Mouse (Mus musculus): Measurements from ENCODE around the gene Lypd5. TPM values are rescaled to one million over a fixed set of nuclear protein-coding genes. Genes with fewer than 3 reads are reported as not detected.

The Lypd5 gene
- polyA plus RNA-seq, 1 experiment, result not detected

DNA sequence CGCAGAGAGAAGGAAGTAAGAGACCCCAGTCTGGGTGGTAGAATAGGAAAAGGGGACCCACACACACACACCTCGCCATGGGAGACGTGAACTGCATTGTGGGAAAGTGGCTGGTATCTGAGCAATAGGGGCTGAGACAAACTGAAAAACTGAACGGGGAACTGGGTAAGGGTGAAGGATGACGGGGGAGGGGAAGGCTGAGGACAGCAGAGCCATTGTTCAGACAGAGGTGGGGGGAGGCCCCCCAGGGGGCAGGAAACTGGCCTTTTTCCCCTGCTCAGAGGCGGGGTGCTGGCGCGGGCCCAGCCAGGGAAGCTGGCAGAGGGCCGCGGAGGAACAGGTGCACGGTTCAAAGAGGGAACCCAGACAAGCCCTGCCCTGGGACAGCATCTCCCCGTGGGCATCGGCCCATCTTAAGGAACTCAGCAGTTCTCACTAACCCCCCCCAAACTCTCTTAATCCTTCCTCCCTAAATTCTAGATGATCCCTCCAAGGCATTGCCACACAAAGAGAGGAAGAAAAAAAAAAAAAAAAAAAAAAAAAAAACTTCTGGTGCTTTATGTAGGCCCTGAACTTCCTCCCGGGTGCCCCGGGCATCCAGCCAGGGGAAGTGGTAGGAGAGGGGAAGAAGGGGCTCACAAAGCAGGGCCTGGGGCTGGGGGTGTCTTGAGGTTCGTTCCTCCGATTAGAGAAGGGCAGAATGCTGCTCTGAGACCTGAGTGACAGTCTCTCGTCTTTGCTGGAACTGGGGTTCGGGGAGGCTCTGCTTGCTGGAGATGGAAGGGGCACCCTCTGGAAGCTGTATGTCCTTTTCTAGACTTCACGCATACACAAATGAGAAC, 24.8 kb downstream of the Lypd5 start:
- Histone ChIP-seq H3K36me3 (ENCODE audit: control insufficient read depth, insufficient read depth) (peaks cover 24% of the 10 kb centered on the region), H3K79me2 (ENCODE audit: control insufficient read depth, insufficient read depth) (peaks cover 74% of the 10 kb centered on the region), H3K79me3 (ENCODE audit: low read depth) (peaks cover 38% of the 10 kb centered on the region), H3ac (ENCODE audit: control insufficient read depth, insufficient read length, low read depth) (no peak overlapping the region), H3K4me3 (ENCODE audit: insufficient read depth, poor library complexity, severe bottlenecking) (no peak overlapping the region), H3K27me3 (ENCODE audit: control insufficient read depth, insufficient read depth, insufficient read length) (no peaks in the 10 kb centered on the region)
- TF ChIP-seq FOSL1 (IDR thresholded peaks at IDR 0.05; ENCODE audit: insufficient read depth, low read length, poor library complexity, severe bottlenecking), result no peak
- TF ChIP-seq CTCF (IDR thresholded peaks at IDR 0.05; ENCODE audit: control insufficient read depth, insufficient read depth, insufficient read length), result no peak
- TF ChIP-seq MYOD1 (IDR thresholded peaks at IDR 0.05; ENCODE audit: control insufficient read depth, insufficient read length, low read depth), result peak; percentile 3
- no peak for TF ChIP-seq USF1 (IDR thresholded peaks at IDR 0.05; ENCODE audit: low read depth)
- TF ChIP-seq MAX (IDR thresholded peaks at IDR 0.05), result no peak

DNA sequence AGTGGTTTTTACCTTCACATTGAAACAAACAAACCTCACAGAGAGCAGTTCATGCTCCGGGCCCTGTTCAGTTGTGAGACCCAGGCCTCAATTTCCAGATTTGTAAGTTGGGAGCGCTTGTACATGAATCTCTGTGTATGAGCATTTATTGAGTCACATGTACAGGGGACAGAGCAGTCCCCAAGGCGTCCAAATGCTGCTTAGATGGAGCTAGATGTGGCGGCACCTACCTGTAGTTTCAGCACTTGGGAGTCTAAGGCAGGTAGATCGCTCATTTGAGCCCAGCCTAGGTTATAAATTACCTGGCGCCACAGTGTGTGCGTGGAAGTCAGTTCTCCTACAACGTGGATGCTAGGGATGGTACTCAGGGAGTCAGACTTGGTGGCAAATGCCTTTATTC, 27.5 kb downstream of the Lypd5 start:
- H3K4me3 ChIP-seq (ENCODE audit: insufficient read depth, poor library complexity, severe bottlenecking), result no peak overlapping the region
- H3K79me2 ChIP-seq (ENCODE audit: control insufficient read depth, insufficient read depth), result peaks cover 60% of the 10 kb centered on the region
- peaks cover 33% of the 10 kb centered on the region for H3K79me3 ChIP-seq (ENCODE audit: low read depth)
- peaks cover 40% of the 10 kb centered on the region for H3K36me3 ChIP-seq (ENCODE audit: control insufficient read depth, insufficient read depth)
- TF ChIP-seq MYOD1 (IDR thresholded peaks at IDR 0.05; ENCODE audit: control insufficient read depth, insufficient read length, low read depth) (no peak), USF1 (IDR thresholded peaks at IDR 0.05; ENCODE audit: low read depth) (no peak), MYOG (IDR thresholded peaks at IDR 0.05; ENCODE audit: control insufficient read depth, extremely low read depth, insufficient read length) (no peak), FOSL1 (IDR thresholded peaks at IDR 0.05; ENCODE audit: insufficient read depth, low read length, poor library complexity, severe bottlenecking) (no peak), CEBPB (IDR thresholded peaks at IDR 0.05; ENCODE audit: low read depth) (no peak), MAX (IDR thresholded peaks at IDR 0.05) (no peak), CTCF (IDR thresholded peaks at IDR 0.05; ENCODE audit: control insufficient read depth, insufficient read depth, insufficient read length) (no peak)
- H3ac ChIP-seq (ENCODE audit: control insufficient read depth, insufficient read length, low read depth), result no peak overlapping the region
- no peaks in the 10 kb centered on the region for H3K27me3 ChIP-seq (ENCODE audit: control insufficient read depth, insufficient read depth, insufficient read length)

DNA sequence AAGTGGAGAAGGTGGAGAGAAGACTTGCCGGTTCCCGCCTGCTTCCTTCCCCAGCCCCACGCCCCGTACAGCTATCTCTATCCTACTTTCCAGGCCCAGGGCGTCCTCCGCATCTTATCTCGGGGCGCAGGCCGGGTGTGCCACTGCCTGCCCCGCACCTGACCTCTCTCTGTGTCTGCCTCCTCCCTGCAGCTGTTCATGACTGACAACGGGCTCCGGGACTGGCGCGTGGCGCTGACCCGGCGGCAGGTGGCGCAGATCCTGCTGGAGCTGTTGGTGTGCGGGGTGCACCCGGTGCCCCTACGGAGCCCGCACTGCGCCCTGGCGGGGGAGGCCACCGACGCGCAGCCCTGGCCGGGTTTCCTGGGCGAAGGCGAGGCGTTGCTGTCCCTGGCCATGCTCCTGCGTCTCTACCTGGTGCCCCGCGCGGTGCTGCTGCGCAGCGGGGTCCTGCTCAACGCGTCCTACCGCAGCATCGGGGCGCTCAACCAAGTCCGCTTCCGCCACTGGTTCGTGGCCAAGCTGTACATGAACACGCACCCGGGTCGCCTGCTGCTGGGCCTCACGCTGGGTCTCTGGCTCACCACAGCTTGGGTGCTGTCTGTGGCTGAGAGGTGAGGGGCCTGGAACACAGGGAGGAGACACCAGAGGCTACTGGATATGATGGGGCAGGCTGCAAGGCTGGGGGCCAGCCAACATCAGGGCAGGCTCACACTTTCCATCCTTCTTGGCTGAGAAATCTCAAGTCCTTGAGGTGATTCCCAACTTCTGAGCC, 28.3 kb downstream of the Lypd5 start:
- peaks cover 51% of the 10 kb centered on the region for H3K79me2 ChIP-seq (ENCODE audit: control insufficient read depth, insufficient read depth)
- no peak for TF ChIP-seq MYOD1 (IDR thresholded peaks at IDR 0.05; ENCODE audit: control insufficient read depth, insufficient read length, low read depth)
- TF ChIP-seq USF1 (IDR thresholded peaks at IDR 0.05; ENCODE audit: low read depth), result no peak
- TF ChIP-seq MAX (IDR thresholded peaks at IDR 0.05), result no peak
- TF ChIP-seq CEBPB (IDR thresholded peaks at IDR 0.05; ENCODE audit: low read depth), result no peak
- no peak for TF ChIP-seq CTCF (IDR thresholded peaks at IDR 0.05; ENCODE audit: control insufficient read depth, insufficient read depth, insufficient read length)
- TF ChIP-seq MYOG (IDR thresholded peaks at IDR 0.05; ENCODE audit: control insufficient read depth, extremely low read depth, insufficient read length), result no peak
- no peak for TF ChIP-seq FOSL1 (IDR thresholded peaks at IDR 0.05; ENCODE audit: insufficient read depth, low read length, poor library complexity, severe bottlenecking)
- peaks cover 27% of the 10 kb centered on the region for H3K79me3 ChIP-seq (ENCODE audit: low read depth)
- no peak overlapping the region for H3K4me3 ChIP-seq (ENCODE audit: insufficient read depth, poor library complexity, severe bottlenecking)
- no peak overlapping the region for H3ac ChIP-seq (ENCODE audit: control insufficient read depth, insufficient read length, low read depth)
- H3K36me3 ChIP-seq (ENCODE audit: control insufficient read depth, insufficient read depth), result peaks cover 46% of the 10 kb centered on the region
- no peaks in the 10 kb centered on the region for H3K27me3 ChIP-seq (ENCODE audit: control insufficient read depth, insufficient read depth, insufficient read length)

DNA sequence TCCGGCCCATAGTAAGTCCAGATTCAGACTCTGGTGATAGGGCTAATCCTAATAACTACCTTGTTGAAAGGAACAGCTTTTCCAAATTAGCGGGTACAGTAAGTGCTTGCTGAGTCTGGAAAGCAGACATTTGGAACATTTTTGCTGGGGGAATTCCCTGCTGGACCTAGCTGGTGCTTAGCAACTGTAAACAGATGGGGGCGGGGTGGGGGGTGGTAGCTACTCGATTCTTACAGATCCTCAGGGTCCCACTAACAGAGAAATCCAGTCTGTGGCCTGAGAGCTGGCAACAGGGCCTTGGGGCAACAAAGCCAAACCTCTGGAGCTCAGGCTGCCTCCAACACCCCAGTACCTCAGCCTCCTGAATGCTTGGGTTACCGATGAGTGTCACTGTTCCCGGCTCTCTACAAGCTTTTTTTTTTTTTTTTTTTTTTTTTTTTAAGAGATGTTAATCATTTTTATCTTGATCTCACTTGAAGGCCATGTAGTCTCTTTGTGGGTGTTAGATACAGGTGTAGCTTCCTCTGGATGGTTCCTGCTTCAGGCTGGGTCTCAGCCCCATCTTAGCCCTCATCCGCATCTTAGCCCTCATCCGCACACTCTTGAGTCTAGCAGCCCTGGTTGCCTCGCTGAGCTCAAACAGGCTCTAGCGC, 29.2 kb downstream of the Lypd5 start:
- Histone ChIP-seq H3ac (ENCODE audit: control insufficient read depth, insufficient read length, low read depth) (no peak overlapping the region), H3K79me3 (ENCODE audit: low read depth) (peaks cover 20% of the 10 kb centered on the region), H3K79me2 (ENCODE audit: control insufficient read depth, insufficient read depth) (peaks cover 42% of the 10 kb centered on the region), H3K27me3 (ENCODE audit: control insufficient read depth, insufficient read depth, insufficient read length) (no peaks in the 10 kb centered on the region), H3K4me3 (ENCODE audit: insufficient read depth, poor library complexity, severe bottlenecking) (no peak overlapping the region), H3K36me3 (ENCODE audit: control insufficient read depth, insufficient read depth) (peaks cover 55% of the 10 kb centered on the region)
- TF ChIP-seq USF1 (IDR thresholded peaks at IDR 0.05; ENCODE audit: low read depth) (no peak), MAX (IDR thresholded peaks at IDR 0.05) (no peak), CTCF (IDR thresholded peaks at IDR 0.05; ENCODE audit: control insufficient read depth, insufficient read depth, insufficient read length) (no peak), FOSL1 (IDR thresholded peaks at IDR 0.05; ENCODE audit: insufficient read depth, low read length, poor library complexity, severe bottlenecking) (no peak), MYOD1 (IDR thresholded peaks at IDR 0.05; ENCODE audit: control insufficient read depth, insufficient read length, low read depth) (no peak), MYOG (IDR thresholded peaks at IDR 0.05; ENCODE audit: control insufficient read depth, extremely low read depth, insufficient read length) (no peak), CEBPB (IDR thresholded peaks at IDR 0.05; ENCODE audit: low read depth) (no peak)

DNA sequence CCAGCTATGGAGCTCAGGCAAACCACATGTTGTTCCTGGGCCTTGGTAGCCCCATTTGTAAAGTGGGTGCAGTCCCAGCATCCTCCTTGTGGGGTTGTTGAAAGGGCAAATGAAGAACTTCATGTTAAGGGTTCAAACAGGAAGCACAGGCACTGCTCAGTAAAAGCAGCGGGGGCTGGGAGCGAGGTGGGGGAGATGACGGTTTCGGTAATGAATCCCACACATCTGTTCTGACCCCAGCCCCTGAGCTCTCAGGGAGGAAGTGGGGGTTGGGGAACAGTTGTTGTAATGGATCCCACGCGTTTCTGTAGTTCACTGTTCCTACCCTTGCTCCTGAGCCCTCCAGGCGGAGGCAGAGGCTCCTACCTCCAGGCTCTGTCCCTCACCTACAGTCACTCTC, 30.9 kb downstream of the Lypd5 start:
- no peak overlapping the region for H3ac ChIP-seq (ENCODE audit: control insufficient read depth, insufficient read length, low read depth)
- H3K27me3 ChIP-seq (ENCODE audit: control insufficient read depth, insufficient read depth, insufficient read length), result no peaks in the 10 kb centered on the region
- H3K4me3 ChIP-seq (ENCODE audit: insufficient read depth, poor library complexity, severe bottlenecking), result no peak overlapping the region

More for the DNA sequence above, 30.9 kb downstream of the Lypd5 start:
- Histone ChIP-seq H3K36me3 (ENCODE audit: control insufficient read depth, insufficient read depth) (peaks cover 65% of the 10 kb centered on the region), H3K79me2 (ENCODE audit: control insufficient read depth, insufficient read depth) (peaks cover 25% of the 10 kb centered on the region), H3K79me3 (ENCODE audit: low read depth) (peaks cover 5% of the 10 kb centered on the region)
- TF ChIP-seq MYOD1 (IDR thresholded peaks at IDR 0.05; ENCODE audit: control insufficient read depth, insufficient read length, low read depth), result no peak
- TF ChIP-seq FOSL1 (IDR thresholded peaks at IDR 0.05; ENCODE audit: insufficient read depth, low read length, poor library complexity, severe bottlenecking), result no peak
- TF ChIP-seq MYOG (IDR thresholded peaks at IDR 0.05; ENCODE audit: control insufficient read depth, extremely low read depth, insufficient read length), result no peak

Data from C2C12 (cell line).